Mouse (Mus musculus): ENCODE measurements at regions not wholly inside any gene's neighbourhood (a gene's known extent, or its start where the extent isn't known, plus 50 kb on each side); places are given as distances from the start of the nearest gene placed in this dataset.

DNA sequence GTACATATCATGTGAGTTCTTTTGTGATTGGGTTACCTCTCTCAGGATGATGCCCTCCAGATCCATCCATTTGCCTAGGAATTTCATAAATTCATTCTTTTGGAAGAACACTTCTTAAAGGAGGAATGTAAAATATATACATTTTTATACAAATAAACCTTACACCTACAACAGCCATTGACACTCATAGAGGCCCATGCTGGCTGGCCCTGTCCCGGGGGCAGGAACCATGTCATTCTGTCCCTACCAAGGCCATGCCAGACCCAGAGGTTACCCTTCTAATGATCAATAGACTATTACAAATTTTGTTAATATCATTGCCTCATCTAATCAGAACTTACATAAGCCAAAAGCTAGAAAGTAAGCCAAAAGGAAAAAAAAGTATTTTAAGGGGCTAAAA is 49.9 kb upstream of the Boc start:
- H3K27ac ChIP-seq, result no peak overlapping the region
- no peak overlapping the region for H3K4me3 ChIP-seq
- H3K9ac ChIP-seq, result no peak overlapping the region
- no peaks in the 10 kb centered on the region for H3K4me1 ChIP-seq
- 84% methylated on average over 1 of the region's 1 CpGs for WGBS (ENCODE audit: insufficient replicate concordance)
- no peak overlapping the region for H3K4me2 ChIP-seq
- H3K27me3 ChIP-seq (replicated peaks), result no peaks in the 10 kb centered on the region
- ATAC-seq, result no peak
- no peaks in the 10 kb centered on the region for H3K36me3 ChIP-seq
- H3K9me3 ChIP-seq (replicated peaks), result no peaks in the 10 kb centered on the region

All from liver, embryonic 12.5 days (tissue).